Mouse (Mus musculus) liver, adult 2 months (tissue): Measurements from ENCODE around the gene Mark3. TPM values are rescaled to one million over a fixed set of nuclear protein-coding genes. Genes with fewer than 3 reads are reported as not detected.

ENCODE experiments used
- DNase-seq: peaks from one replicate; pipeline ENCODE4 v3.0.0-alpha.2; 2011; ENCODE audit warnings: low read depth, low spot score; ENCODE audit errors: extremely low read depth
- H3K27ac ChIP-seq: fragments of 200-500 bp; replicated peaks from 2 replicates; pipeline ENCODE4 v1.5.1; 2012; ENCODE audit warnings: low read depth, mild to moderate bottlenecking, control low read depth, inconsistent platforms, low read length; ENCODE audit not compliant: insufficient read depth
- H3K27me3 ChIP-seq: fragments of 200-500 bp; 2 replicates; pipeline ENCODE4 v1.6.1; 2012; ENCODE audit warnings: mild to moderate bottlenecking, moderate library complexity, low read length, inconsistent platforms; ENCODE audit not compliant: control insufficient read depth, insufficient read depth
- H3K36me3 ChIP-seq: fragments of 200-500 bp; 2 replicates; pipeline ENCODE4 v1.6.1; 2012; ENCODE audit warnings: low read length, inconsistent platforms; ENCODE audit not compliant: control insufficient read depth, insufficient read depth
- H3K4me1 ChIP-seq: fragments of 200-500 bp; 2 replicates; pipeline ENCODE4 v1.6.1; 2011; ENCODE audit warnings: low read length; ENCODE audit not compliant: control insufficient read depth, insufficient read depth
- H3K4me3 ChIP-seq: fragments of 200-500 bp; 2 replicates; pipeline ENCODE4 v1.5.1; 2011; ENCODE audit warnings: low read depth, mild to moderate bottlenecking, control low read depth, low read length, moderate library complexity; ENCODE audit not compliant: insufficient read depth
- H3K79me2 ChIP-seq: fragments of 200-500 bp; 2 replicates; pipeline ENCODE4 v1.6.1; 2012; ENCODE audit warnings: inconsistent platforms, mild to moderate bottlenecking, low read length, moderate library complexity; ENCODE audit not compliant: control insufficient read depth, insufficient read depth
- H3K9ac ChIP-seq: fragments of 200-500 bp; 2 replicates; pipeline ENCODE4 v1.6.1; 2012; ENCODE audit warnings: low read depth, mild to moderate bottlenecking, control low read depth, inconsistent platforms, low read length
- CTCF ChIP-seq: fragments of 200-500 bp; IDR thresholded peaks from 2 replicates; pipeline ENCODE4 v1.5.1; 2011; ENCODE audit warnings: low read depth, low read length, control low read depth
- POLR2A ChIP-seq: fragments of 200-500 bp; IDR thresholded peaks from 2 replicates; pipeline ENCODE4 v1.6.1; 2011; ENCODE audit warnings: low read length, control low read depth; ENCODE audit not compliant: insufficient read depth; ENCODE audit errors: extremely low read depth
- WGBS: fragments of 180-500 bp; shearing (Covaris S2); methylation state at CpG from one replicate; pipeline ENCODE4 v1.1.7; 2018; 5-methylcytosine and 5-hydroxymethylcytosine counted together
- polyA plus RNA-seq: library from polyadenylated mRNA; depleted of rRNA; stranded (reverse); fragments of >200 nt; gene quantifications from 2 replicates; pipeline ENCODE4 v1.2.3, GENCODE M21; 2012; rRNA removed
- total RNA-seq: library from RNA; depleted of rRNA; stranded (reverse); fragments of >200 nt; gene quantifications from 2 replicates; pipeline ENCODE4 v1.2.3, GENCODE M21; 2014; rRNA removed

The Mark3 gene
- total and polyA plus RNA-seq, 2 experiments = 15.9 to 30.9 TPM

- no peak for DNase-seq
- 46% methylated on average over 15 of the region's 15 CpGs for WGBS
- Histone ChIP-seq H3K4me1 (peaks cover 4% of the 10 kb centered on the region; the same call in 1 of the 2 replicates), H3K27ac (peak overlapping the region; percentile 25), H3K27me3 (no peaks in the 10 kb centered on the region), H3K79me2 (no peaks in the 10 kb centered on the region), H3K9ac (no peak overlapping the region), H3K4me3 (no peak overlapping the region), H3K36me3 (peaks cover 10% of the 10 kb centered on the region)
- TF ChIP-seq POLR2A (no peak), CTCF (no peak)
Observed at GRCm38 (mm10) chr12:111705186-111705973, 131.1 kb downstream of the Mark3 start.

Other genes starting within 250 kb of the Mark3 start
- 19.5 and 28.7 TPM in 2 replicates for gene Cdc42bpb, start 196.8 kb upstream of the Mark3 start, total RNA-seq
- gene Cdc42bpb, start 196.8 kb upstream of the Mark3 start, polyA plus RNA-seq = 96.3 and 122 TPM in 2 replicates
- not detected in 2 replicates for gene Lbhd2, start 167.7 kb upstream of the Mark3 start, total RNA-seq
- gene Lbhd2, start 167.7 kb upstream of the Mark3 start, polyA plus RNA-seq = not detected in 2 replicates
- 1.0 and 1.2 TPM in 2 replicates for gene Exoc3l4, start 157.5 kb upstream of the Mark3 start, total RNA-seq
- gene Exoc3l4, start 157.5 kb upstream of the Mark3 start, polyA plus RNA-seq = 3.0 and 3.4 TPM in 2 replicates
- 10.0 and 14.6 TPM in 2 replicates for gene Tnfaip2, start 132.1 kb upstream of the Mark3 start, total RNA-seq
- 28.9 and 29.1 TPM in 2 replicates for gene Tnfaip2, start 132.1 kb upstream of the Mark3 start, polyA plus RNA-seq
- gene Gm266, start 88.7 kb upstream of the Mark3 start, total RNA-seq = not detected in 2 replicates
- not detected in 2 replicates for gene Gm266, start 88.7 kb upstream of the Mark3 start, polyA plus RNA-seq
- 94.2 and 121 TPM in 2 replicates for gene Eif5, start 36.5 kb upstream of the Mark3 start, total RNA-seq
- gene Eif5, start 36.5 kb upstream of the Mark3 start, polyA plus RNA-seq = 93.7 and 96.3 TPM in 2 replicates
- gene Ckb, start 97.8 kb downstream of the Mark3 start, total RNA-seq = 9.7 and 9.9 TPM in 2 replicates
- gene Ckb, start 97.8 kb downstream of the Mark3 start, polyA plus RNA-seq = 15.3 and 17.8 TPM in 2 replicates
- gene Trmt61a, start 103.6 kb downstream of the Mark3 start, total RNA-seq = 2.3 and 5.3 TPM in 2 replicates
- 17.9 and 33.1 TPM in 2 replicates for gene Trmt61a, start 103.6 kb downstream of the Mark3 start, polyA plus RNA-seq
- gene Bag5, start 138.7 kb downstream of the Mark3 start, total RNA-seq = 9.5 and 10.1 TPM in 2 replicates
- 6.7 and 7.7 TPM in 2 replicates for gene Bag5, start 138.7 kb downstream of the Mark3 start, polyA plus RNA-seq
- 21.3 and 24.3 TPM in 2 replicates for gene Apopt1, start 138.7 kb downstream of the Mark3 start, total RNA-seq
- 58.2 and 78.4 TPM in 2 replicates for gene Apopt1, start 138.7 kb downstream of the Mark3 start, polyA plus RNA-seq
- 15.3 and 18.8 TPM in 2 replicates for gene Klc1, start 184.3 kb downstream of the Mark3 start, total RNA-seq
- 11.7 and 17.4 TPM in 2 replicates for gene Klc1, start 184.3 kb downstream of the Mark3 start, polyA plus RNA-seq
- 1.1 and 2.6 TPM in 2 replicates for gene Xrcc3, start 239.3 kb downstream of the Mark3 start, total RNA-seq
- 4.4 and 4.6 TPM in 2 replicates for gene Xrcc3, start 239.3 kb downstream of the Mark3 start, polyA plus RNA-seq
- 63.3 and 75.6 TPM in 2 replicates for gene Zfyve21, start 239.6 kb downstream of the Mark3 start, total RNA-seq
- gene Zfyve21, start 239.6 kb downstream of the Mark3 start, polyA plus RNA-seq = 65.5 and 72.8 TPM in 2 replicates